Mouse (Mus musculus) thymus, postnatal 10 days (tissue): ENCODE results near the gene Fbxo44.

Source experiments
- DNase-seq, 2 experiments: peaks; one replicate each; pipeline ENCODE4 v3.0.0; 2021; ENCODE audit warnings: low spot score in 2 of 2

The Fbxo44 gene

DNA sequence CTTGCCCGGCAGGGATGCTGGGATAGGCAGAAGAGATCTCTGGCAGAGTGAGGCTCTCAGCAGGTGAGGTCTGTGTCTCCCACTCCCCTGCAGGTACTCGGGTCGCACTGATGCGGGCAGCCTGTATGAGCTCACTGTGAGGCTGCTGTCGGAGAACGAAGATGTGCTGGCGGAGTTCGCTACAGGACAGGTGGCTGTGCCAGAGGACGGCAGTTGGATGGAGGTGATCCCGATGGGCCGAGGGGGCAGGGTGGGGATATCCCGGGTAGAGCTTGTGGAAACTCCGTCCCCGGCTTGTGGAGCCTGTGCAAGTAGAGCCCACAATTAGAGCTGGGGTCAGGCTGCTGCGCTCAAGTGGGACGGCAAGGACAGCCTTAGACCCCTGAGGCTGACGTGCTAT lies 5.3 kb upstream of the Fbxo44 start:
- no peak for DNase-seq

DNA sequence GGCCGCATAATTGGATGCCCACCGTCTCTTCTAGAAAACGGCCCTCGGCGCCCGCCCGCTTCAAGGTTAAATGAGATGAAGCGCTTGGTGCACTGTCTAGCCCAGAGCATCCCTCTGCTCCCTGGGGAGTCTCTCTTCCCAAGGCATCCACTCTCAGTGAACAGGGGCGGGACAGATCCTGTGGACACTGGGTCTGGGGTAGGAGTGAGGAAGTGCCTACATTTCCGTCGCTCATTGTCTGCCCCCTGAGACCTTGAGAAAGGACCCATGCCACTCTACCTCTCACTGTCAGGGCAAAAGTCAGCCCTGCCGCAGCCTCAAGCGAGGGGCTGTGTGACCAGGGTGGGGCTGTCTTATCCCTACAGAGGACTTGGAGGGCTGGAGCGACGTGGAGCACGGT lies 4.2 kb upstream of the Fbxo44 start:
- DNase-seq, result no peak

GRCm38 (mm10) chr4:148164002-148164439 lies 3.7 kb upstream of the Fbxo44 start:
- peak; percentile 66 to 73 for DNase-seq

GRCm38 (mm10) chr4:148159544-148160435 lies 492 bp downstream of the Fbxo44 start:
- peak; percentile 86 to 87 for DNase-seq

GRCm38 (mm10) chr4:148158436-148159348 lies 1.6 kb downstream of the Fbxo44 start:
- DNase-seq, result peak in 1 of 2 experiments; percentile 25

DNA sequence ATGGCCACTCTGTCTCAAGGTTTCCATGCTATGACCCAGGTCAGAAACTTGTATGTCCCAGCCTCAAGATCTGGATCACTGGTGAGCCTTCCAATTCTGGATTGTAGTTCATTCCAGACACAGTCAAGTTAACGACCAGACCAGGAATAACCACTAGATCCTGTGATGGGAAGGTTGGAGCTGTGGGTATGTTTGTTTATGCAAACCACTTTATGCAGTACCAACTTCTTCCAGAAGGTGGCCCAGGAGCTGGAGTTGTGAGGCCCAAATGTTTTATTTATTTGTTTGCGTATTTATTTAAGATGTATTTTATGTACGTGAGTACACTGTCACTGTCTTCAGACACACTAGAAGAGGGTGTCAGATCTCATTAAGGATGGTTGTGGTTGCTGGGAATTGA lies 5.3 kb downstream of the Fbxo44 start:
- DNase-seq, result peak in 1 of 2 experiments; percentile 55

GRCm38 (mm10) chr4:148154006-148154405 lies 6.3 kb downstream of the Fbxo44 start:
- DNase-seq, result no peak

GRCm38 (mm10) chr4:148152547-148152946 lies 7.7 kb downstream of the Fbxo44 start:
- no peak for DNase-seq

GRCm38 (mm10) chr4:148151267-148152168 lies 8.8 kb downstream of the Fbxo44 start, which contains the start of gene Fbxo6:
Gene Fbxo6 (minus strand): TSS chr4:148152140.
- peak; percentile 84 to 89 for DNase-seq

GRCm38 (mm10) chr4:148150953-148151266 lies 9.4 kb downstream of the Fbxo44 start:
- DNase-seq, result no peak

DNA sequence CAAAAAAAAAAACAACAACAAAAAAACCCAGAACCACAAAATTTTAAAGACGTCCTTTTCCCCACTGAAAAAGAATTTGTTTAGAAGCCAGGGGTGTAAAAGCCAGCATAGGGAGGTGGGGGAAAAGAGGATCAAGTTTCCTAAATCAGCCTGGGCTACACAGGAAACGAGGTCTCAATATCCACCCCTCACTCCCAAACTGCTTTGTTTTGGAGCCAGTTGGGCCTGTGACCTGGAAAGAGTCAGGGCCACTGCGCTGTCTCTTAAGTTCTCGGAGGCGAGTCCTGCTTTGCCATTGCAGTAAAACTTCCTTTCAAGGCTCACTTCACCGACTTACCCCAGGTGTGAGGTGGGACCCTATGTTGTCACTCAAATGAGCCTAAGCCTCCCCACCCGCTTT lies 10.0 kb downstream of the Fbxo44 start:
- no peak for DNase-seq

DNA sequence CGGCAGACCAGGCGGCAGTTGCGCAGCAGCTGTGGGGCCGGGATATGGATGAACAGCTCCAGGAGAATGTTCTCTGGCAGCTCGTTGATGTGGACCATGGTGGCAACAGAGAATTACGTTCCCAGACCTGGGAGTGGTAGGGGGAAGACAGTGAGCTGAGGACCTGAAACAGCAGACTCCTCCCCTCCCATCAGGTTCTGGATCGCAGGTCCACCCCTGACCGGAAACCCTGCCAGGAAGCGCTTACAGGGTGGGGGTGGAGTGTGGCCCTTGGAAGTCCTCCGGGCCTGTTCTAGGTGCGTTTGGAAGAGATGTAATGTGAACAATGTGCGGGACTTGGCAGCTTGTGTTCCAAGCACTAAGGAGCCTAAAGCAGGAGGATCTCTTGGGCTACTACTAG lies 10.7 kb downstream of the Fbxo44 start:
- no peak for DNase-seq

DNA sequence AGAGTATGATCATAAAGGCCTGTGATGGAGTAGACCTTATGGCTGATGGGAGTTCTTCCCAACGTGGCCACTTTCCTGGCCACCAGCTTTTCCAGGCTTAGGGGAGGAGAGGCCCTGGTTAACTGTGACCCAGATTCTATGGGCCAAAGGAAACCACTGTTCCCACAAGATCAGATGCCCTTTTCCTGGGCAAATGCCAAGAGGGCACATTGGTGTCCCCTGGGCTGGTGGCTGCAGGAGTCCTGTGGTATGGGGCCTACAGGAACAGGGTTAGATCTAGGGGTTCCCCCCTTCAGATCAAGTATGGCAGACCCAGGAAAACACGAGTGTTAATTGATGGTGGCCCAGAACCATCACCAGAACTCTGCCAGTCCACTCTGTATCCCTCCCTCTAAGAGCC lies 12.6 kb downstream of the Fbxo44 start:
- DNase-seq, result no peak

- DNase-seq, result no peak
These were observed 16.6 kb downstream of the Fbxo44 start for GRCm38 (mm10) chr4:148143721-148144120.

DNA sequence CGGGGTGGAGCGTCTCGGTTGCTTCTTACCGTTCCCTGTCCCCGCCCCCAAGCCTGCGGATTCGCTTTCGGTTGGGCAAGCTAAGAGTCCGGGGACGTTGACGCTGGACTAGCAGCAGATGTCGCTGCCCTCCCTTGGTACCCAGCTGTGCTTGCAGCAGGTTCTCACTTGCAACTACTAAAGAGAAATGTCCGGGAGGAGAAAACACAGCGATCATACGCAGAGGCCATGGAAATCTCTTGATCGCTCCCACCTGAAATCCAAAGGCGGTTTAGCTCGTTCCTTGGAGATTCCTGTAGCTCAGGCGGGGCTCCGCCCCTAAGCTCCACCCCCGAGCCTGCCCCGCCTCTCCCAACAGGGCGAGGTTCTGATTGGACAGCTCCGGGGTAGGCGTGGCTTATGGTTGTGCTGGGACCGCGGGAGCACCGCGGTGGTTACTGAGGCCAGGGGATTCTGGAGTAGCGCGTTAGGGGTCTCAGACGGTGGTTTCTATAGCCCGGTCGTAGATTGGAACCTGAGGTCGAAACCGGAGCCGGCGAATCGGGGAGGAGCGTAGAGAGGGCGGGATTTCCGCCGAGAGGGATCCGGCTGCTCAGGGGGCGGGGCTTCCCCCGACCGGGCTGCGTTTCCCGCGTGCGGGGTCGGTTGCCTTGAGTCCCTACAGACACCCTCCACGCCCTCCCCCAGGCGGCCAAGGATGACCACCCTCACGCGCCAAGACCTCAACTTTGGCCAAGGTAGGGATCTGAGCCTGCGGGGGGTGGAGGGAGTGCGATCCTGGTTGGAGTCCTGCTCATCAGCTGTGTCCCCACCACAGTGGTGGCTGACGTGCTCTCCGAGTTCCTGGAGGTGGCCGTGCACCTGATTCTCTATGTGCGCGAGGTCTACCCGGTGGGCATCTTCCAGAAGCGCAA lies 19.9 kb downstream of the Fbxo44 start:
- peak; percentile 89 for DNase-seq

DNA sequence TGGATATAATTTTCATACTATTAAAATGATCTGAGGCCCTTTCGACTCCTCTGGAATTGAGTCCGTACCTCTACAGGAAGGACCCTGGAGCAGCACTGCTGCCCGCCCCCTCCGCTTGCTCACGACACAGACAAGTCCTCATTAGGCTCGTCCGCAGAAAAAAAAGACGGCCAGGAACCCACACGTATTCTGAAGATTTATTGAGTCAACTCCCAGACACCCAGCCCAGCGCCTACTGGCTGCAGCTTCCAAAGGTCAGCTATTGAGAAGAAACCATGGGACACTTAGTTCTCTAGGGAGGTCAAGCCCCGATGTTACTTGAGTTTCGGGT lies 20.6 kb downstream of the Fbxo44 start:
- no peak for DNase-seq

- DNase-seq, result no peak
These were observed 22.8 kb downstream of the Fbxo44 start for GRCm38 (mm10) chr4:148137503-148137902.

GRCm38 (mm10) chr4:148134988-148135387 lies 25.3 kb downstream of the Fbxo44 start:
- no peak for DNase-seq

DNA sequence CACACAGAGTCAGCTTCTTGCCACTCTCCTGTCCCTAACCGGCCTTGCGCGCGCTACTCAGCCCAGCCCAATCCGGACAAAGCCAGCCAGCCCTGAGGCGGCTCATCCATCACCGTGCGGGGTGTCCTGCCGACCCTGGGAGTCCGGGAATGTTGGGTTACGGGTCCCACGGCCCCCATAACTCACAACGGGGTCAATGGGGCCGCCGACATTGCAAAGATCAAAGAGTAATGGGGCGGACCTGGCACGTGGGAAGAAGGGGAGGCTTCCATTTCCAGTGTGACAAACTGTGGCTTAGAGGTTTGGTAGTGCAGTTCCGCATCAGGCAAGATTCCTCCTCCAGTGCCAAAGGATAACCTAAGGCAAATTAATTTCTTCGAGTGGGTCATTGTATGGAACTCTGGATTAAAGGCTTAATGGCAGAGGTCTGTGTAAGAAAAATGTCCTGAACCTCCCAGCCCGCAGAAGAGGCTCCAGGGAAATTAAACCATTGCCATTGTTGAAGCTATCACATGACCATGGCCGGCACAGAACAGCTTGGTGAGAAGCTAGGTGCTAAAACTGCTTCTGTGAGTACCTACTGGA lies 28.7 kb downstream of the Fbxo44 start:
- no peak for DNase-seq
